Mouse (Mus musculus) CH12.LX (cell line): Measurements from ENCODE around the gene Gm10961. TPM values are rescaled to one million over a fixed set of nuclear protein-coding genes. Genes with fewer than 3 reads are reported as not detected.

Experiments
- DNase-seq: peaks from one replicate; pipeline ENCODE4 v3.0.0-alpha.2; 2013; ENCODE audit errors: extremely low read depth
- H3K27ac ChIP-seq: 2 replicates; pipeline ENCODE4 v1.5.1; 2012; ENCODE audit warnings: low read depth, mild to moderate bottlenecking, control low read depth, moderate library complexity; ENCODE audit not compliant: insufficient read depth
- H3K27me3 ChIP-seq: replicated peaks from 2 replicates; pipeline ENCODE3; 2012; ENCODE audit warnings: inconsistent platforms
- H3K36me3 ChIP-seq, 2 experiments: replicated peaks in 1 of 2; 2 replicates each; pipeline versions ENCODE3 to v1.6.1; 2012; ENCODE audit warnings: inconsistent platforms in 1 of 2, low read length in 1 of 2, mild to moderate bottlenecking in 1 of 2, mixed read lengths in 1 of 2, moderate library complexity in 1 of 2; ENCODE audit not compliant: control insufficient read depth in 1 of 2, insufficient read depth in 1 of 2
- H3K4me1 ChIP-seq, 2 experiments: 2 replicates each; pipeline ENCODE4 v1.6.1; 2012; ENCODE audit warnings: inconsistent platforms in 1 of 2, moderate library complexity in 1 of 2; ENCODE audit not compliant: insufficient read depth in 2 of 2, control insufficient read depth in 1 of 2
- H3K4me2 ChIP-seq: 2 replicates; pipeline ENCODE4 v1.6.1; 2012; ENCODE audit warnings: low read depth, mild to moderate bottlenecking, control low read depth; ENCODE audit not compliant: poor library complexity, insufficient read depth, severe bottlenecking
- H3K4me3 ChIP-seq, 3 experiments: fragments of 150-350 bp in 1 of 3; sonication (generic) in 1 of 3; replicated peaks in 1 of 3; 2 replicates each; pipeline versions ENCODE3 to v1.5.1; 2011 to 2012; ENCODE audit warnings: low read depth in 2 of 3, low read length in 2 of 3, mild to moderate bottlenecking in 2 of 3, moderate library complexity in 2 of 3, control low read depth in 1 of 3, improper control_type of control experiment in 1 of 3, inconsistent platforms in 1 of 3, mixed read lengths in 1 of 3; ENCODE audit not compliant: poor library complexity in 1 of 3
- H3K79me2 ChIP-seq: replicated peaks from 2 replicates; pipeline ENCODE4 v1.6.1; 2012; ENCODE audit warnings: mild to moderate bottlenecking, moderate library complexity; ENCODE audit not compliant: control insufficient read depth, poor library complexity, insufficient read depth, severe bottlenecking; ENCODE audit errors: extremely low read depth
- H3K9ac ChIP-seq: 2 replicates; pipeline ENCODE4 v1.6.1; 2012; ENCODE audit warnings: low read depth, mild to moderate bottlenecking, control low read depth, moderate library complexity; ENCODE audit not compliant: insufficient read depth
- H3K9me3 ChIP-seq: replicated peaks from 2 replicates; pipeline ENCODE3; 2012; ENCODE audit warnings: low read length, inconsistent platforms, mixed read lengths
- BHLHE40 ChIP-seq: IDR thresholded peaks from 2 replicates; pipeline ENCODE4 v1.6.1; 2011; ENCODE audit warnings: mild to moderate bottlenecking, low read depth, low read length, improper control_type of control experiment
- CHD1 ChIP-seq: IDR thresholded peaks from 2 replicates; pipeline ENCODE4 v1.6.1; 2012; ENCODE audit warnings: low read depth, low read length, improper control_type of control experiment, inconsistent platforms
- E2F4 ChIP-seq: IDR thresholded peaks from 2 replicates; pipeline ENCODE4 v1.6.1; 2011; ENCODE audit warnings: low read depth, low read length, improper control_type of control experiment; ENCODE audit not compliant: insufficient replicate concordance
- EP300 ChIP-seq: IDR thresholded peaks from 2 replicates; pipeline ENCODE4 v1.6.1; 2011; ENCODE audit warnings: low read length, improper control_type of control experiment
- ETS1 ChIP-seq: conservative IDR thresholded peaks from 2 replicates; pipeline ENCODE4 v1.6.1; 2012; ENCODE audit warnings: low read depth, mild to moderate bottlenecking, inconsistent platforms, low read length, improper control_type of control experiment, moderate library complexity
- JUN ChIP-seq: IDR thresholded peaks from 2 replicates; pipeline ENCODE4 v1.6.1; 2011; ENCODE audit warnings: low read depth, mild to moderate bottlenecking, low read length, improper control_type of control experiment, moderate library complexity; ENCODE audit not compliant: insufficient read depth
- JUND ChIP-seq: conservative IDR thresholded peaks from 2 replicates; pipeline ENCODE4 v1.6.1; 2011; ENCODE audit warnings: low read depth, low read length, improper control_type of control experiment
- MAX ChIP-seq: IDR thresholded peaks from 2 replicates; pipeline ENCODE4 v1.6.1; 2011; ENCODE audit warnings: low read length, improper control_type of control experiment
- MXI1 ChIP-seq: IDR thresholded peaks from 2 replicates; pipeline ENCODE4 v1.6.1; 2011; ENCODE audit warnings: mild to moderate bottlenecking, low read depth, low read length, improper control_type of control experiment
- MYC ChIP-seq: IDR thresholded peaks from 2 replicates; pipeline ENCODE4 v1.6.1; 2011; ENCODE audit warnings: low read depth, mild to moderate bottlenecking, improper control_type of control experiment, low read length
- POLR2A ChIP-seq: IDR thresholded peaks from 2 replicates; pipeline ENCODE4 v1.6.1; 2011; ENCODE audit warnings: low read depth, mild to moderate bottlenecking, improper control_type of control experiment, low read length
- SIN3A ChIP-seq: IDR thresholded peaks from 2 replicates; pipeline ENCODE4 v1.6.1; 2012; ENCODE audit warnings: low read length, improper control_type of control experiment, inconsistent platforms
- SMC3 ChIP-seq: IDR thresholded peaks from 2 replicates; pipeline ENCODE4 v1.6.1; 2011; ENCODE audit warnings: low read depth, low read length, improper control_type of control experiment
- UBTF ChIP-seq: IDR thresholded peaks from 2 replicates; pipeline ENCODE4 v1.6.1; 2012; ENCODE audit warnings: low read depth, mild to moderate bottlenecking, inconsistent platforms, low read length, improper control_type of control experiment, moderate library complexity
- USF1 ChIP-seq: IDR thresholded peaks from 2 replicates; pipeline ENCODE4 v1.6.1; 2014; ENCODE audit warnings: low read depth, mild to moderate bottlenecking, inconsistent platforms, low read length, improper control_type of control experiment
- dilution Hi-C: fragments of 300-500 bp; cut with MboI; formaldehyde crosslinking; loops from 2 replicates; pipeline ENCODE4 v1.14.3; 2020; ENCODE audit warnings: low sequenced_read_pairs; ENCODE audit not compliant: extremely low pct_unique_long_range_greater_than_20kb, extremely low pct_ligation_motif_present
- in situ Hi-C: fragments of 300-500 bp; cut with MboI; formaldehyde crosslinking; loops from 3 replicates; pipeline ENCODE4 v1.14.3; 2019; ENCODE audit warnings: low sequenced_read_pairs, low pct_ligation_motif_present, low pct_unique_long_range_greater_than_20kb, mixed read lengths
- polyA plus RNA-seq: library from polyadenylated mRNA; unstranded; fragments of >175 nt; gene quantifications from 2 replicates; pipeline ENCODE4 v1.2.1, GENCODE M21; 2012; ENCODE audit warnings: low read depth; ENCODE audit not compliant: insufficient read length
- total RNA-seq, 2 experiments: library from RNA; depleted of rRNA; stranded (reverse); fragments of 300-350 nt in 1 of 2; fragments of >200 nt in 1 of 2; gene quantifications; 2 replicates each; pipeline ENCODE4 v1.2.3; 2012 to 2014

The Gm10961 gene
- total and polyA plus RNA-seq, 3 experiments = not detected

- Histone ChIP-seq H3K4me2 (no peak overlapping the region), H3K27ac (no peak overlapping the region), H3K79me2 (no peaks in the 10 kb centered on the region), H3K4me3 (no peak overlapping the region), H3K9me3 (no peaks in the 10 kb centered on the region), H3K36me3 (peaks cover 74 to 93% of the 10 kb centered on the region in 2 experiments), H3K27me3 (no peaks in the 10 kb centered on the region), H3K4me1 (0 out of 4 replicates have a peak, but pooled peaks cover 0 to 4% of the 10 kb centered on the region in 2 experiments), H3K9ac (no peak overlapping the region)
- in situ Hi-C loops = no loop called here
- no peak for DNase-seq
- dilution Hi-C loops = no loop called here
- TF ChIP-seq MYC (no peak), USF1 (no peak), CHD1 (no peak), MXI1 (no peak)
Measured at GRCm38 (mm10) chr3:107668786-107669185, 37.7 kb downstream of the Gm10961 start.

- Histone ChIP-seq H3K4me3 (no peak overlapping the region), H3K36me3 (peaks cover 77 to 94% of the 10 kb centered on the region in 2 experiments)
Measured at GRCm38 (mm10) chr3:107670500-107670899, 39.4 kb downstream of the Gm10961 start.

GRCm38 (mm10) chr3:107671509-107671908 lies 40.4 kb downstream of the Gm10961 start:
- Histone ChIP-seq H3K27ac (no peak overlapping the region), H3K79me2 (no peaks in the 10 kb centered on the region), H3K4me1 (0 out of 4 replicates have a peak, but pooled peaks cover 0 to 4% of the 10 kb centered on the region in 2 experiments), H3K9me3 (no peaks in the 10 kb centered on the region), H3K4me2 (no peak overlapping the region), H3K27me3 (no peaks in the 10 kb centered on the region), H3K4me3 (no peak overlapping the region), H3K9ac (no peak overlapping the region), H3K36me3 (peaks cover 73 to 93% of the 10 kb centered on the region in 2 experiments)
- dilution Hi-C loops (no loop called here), in situ Hi-C loops (no loop called here)
- TF ChIP-seq CHD1 (no peak), JUND (no peak), JUN (no peak), SMC3 (no peak), SIN3A (no peak)
- no peak for DNase-seq

More at GRCm38 (mm10) chr3:107670500-107670899, 39.4 kb downstream of the Gm10961 start:
- Histone ChIP-seq H3K4me1 (0 out of 4 replicates have a peak, but pooled peaks cover 0 to 4% of the 10 kb centered on the region in 2 experiments), H3K79me2 (no peaks in the 10 kb centered on the region), H3K27ac (no peak overlapping the region), H3K9ac (no peak overlapping the region), H3K4me2 (no peak overlapping the region), H3K9me3 (no peaks in the 10 kb centered on the region), H3K27me3 (no peaks in the 10 kb centered on the region)
- dilution Hi-C loops = no loop called here
- TF ChIP-seq MYC (no peak), SMC3 (no peak), E2F4 (no peak), BHLHE40 (no peak), MAX (no peak), SIN3A (no peak), ETS1 (no peak), UBTF (no peak), POLR2A (no peak), EP300 (no peak)
- DNase-seq = no peak
- in situ Hi-C loops = no loop called here
